In genomic region chr12:83466053-83466452, GRCm38 (mm10) we compare ENCODE assay signal across 18 mouse cellular contexts. TPM values are rescaled to one million over a fixed set of nuclear protein-coding genes. Genes with fewer than 3 reads are reported as not detected.
DNase-seq lines count a peak whose midpoint lies in the region; ATAC-seq lines count a peak whose summit lies in the region.
"Had no signal": no experiment of that assay in that cellular context is flagged by ENCODE, and none has a peak within 500 bp of the region (broad histone marks: within the 10 kb centered on the region; RNA-seq: fewer than 3 reads in every experiment).

No protein-coding gene starts in this region.

- WGBS in heart, embryonic 13.5 days = 73% methylated on average over 4 of the region's 4 CpGs
- WGBS in kidney, embryonic 15.5 days = 44% methylated on average over 4 of the region's 4 CpGs

- peak overlapping the region; percentile 65; the same call in 1 of the 2 replicates for H3K27ac ChIP-seq in heart, embryonic 13.5 days (replicated peaks)
- H3K27ac ChIP-seq in kidney, embryonic 15.5 days = peak overlapping the region; percentile 93
- H3K27ac ChIP-seq: forebrain, embryonic 13.5 days; hindbrain, postnatal 0 days; limb, embryonic 13.5 days; stomach, embryonic 15.5 days had no signal

- H3K9ac ChIP-seq in heart, embryonic 13.5 days = peak overlapping the region; percentile 60
- no peak overlapping the region for H3K9ac ChIP-seq in kidney, embryonic 15.5 days
- H3K9ac ChIP-seq: forebrain, embryonic 13.5 days; limb, embryonic 13.5 days; stomach, embryonic 15.5 days had no signal

- ATAC-seq in heart, embryonic 13.5 days (ENCODE audit: extremely low read depth, insufficient number of reproducible peaks, low FRiP score, low TSS enrichment) = no peak
- ATAC-seq in kidney, embryonic 15.5 days (replicated peaks; ENCODE audit: low FRiP score) = peak; percentile 10; the same call in 1 of the 2 replicates
- ATAC-seq: forebrain, embryonic 13.5 days; hindbrain, postnatal 0 days; midbrain, embryonic 16.5 days had no signal

- H3K36me3 ChIP-seq in heart, embryonic 13.5 days = peaks cover 13% of the 10 kb centered on the region
- H3K36me3 ChIP-seq in kidney, embryonic 15.5 days = no peaks in the 10 kb centered on the region
- H3K36me3 ChIP-seq: limb, embryonic 13.5 days; stomach, embryonic 15.5 days had no signal

- H3K4me1 ChIP-seq in heart, embryonic 13.5 days = peaks cover 38% of the 10 kb centered on the region
- H3K4me1 ChIP-seq in kidney, embryonic 15.5 days = peaks cover 30% of the 10 kb centered on the region
- H3K4me1 ChIP-seq: forebrain, embryonic 13.5 days had no signal

- no peaks in the 10 kb centered on the region for H3K9me3 ChIP-seq in heart, embryonic 13.5 days
- no peaks in the 10 kb centered on the region for H3K9me3 ChIP-seq in kidney, embryonic 15.5 days (replicated peaks)
- H3K9me3 ChIP-seq: forebrain, embryonic 13.5 days; limb, embryonic 13.5 days; stomach, embryonic 15.5 days had no signal

- peak overlapping the region; percentile 19 for H3K4me2 ChIP-seq in heart, embryonic 13.5 days
- peak overlapping the region; percentile 22; the same call in 1 of the 2 replicates for H3K4me2 ChIP-seq in kidney, embryonic 15.5 days
- H3K4me2 ChIP-seq: forebrain, embryonic 13.5 days; limb, embryonic 13.5 days; stomach, embryonic 15.5 days had no signal

- no peaks in the 10 kb centered on the region for H3K27me3 ChIP-seq in heart, embryonic 13.5 days (replicated peaks)
- H3K27me3 ChIP-seq in kidney, embryonic 15.5 days = no peaks in the 10 kb centered on the region
- H3K27me3 ChIP-seq: forebrain, embryonic 13.5 days; limb, embryonic 13.5 days; stomach, embryonic 15.5 days had no signal

- H3K4me3 ChIP-seq in heart, embryonic 13.5 days = no peak overlapping the region
- no peak overlapping the region for H3K4me3 ChIP-seq in kidney, embryonic 15.5 days (replicated peaks)
- H3K4me3 ChIP-seq: forebrain, embryonic 13.5 days; limb, embryonic 13.5 days; stomach, embryonic 15.5 days had no signal

- DNase-seq in heart, adult 18-20 months = no peak
- no peak for DNase-seq in kidney, postnatal 14 days
- peak; percentile 76 for DNase-seq in gonadal fat pad, adult 2 months (ENCODE audit: low read depth)
- DNase-seq in mesoderm, embryonic 11.5 days (ENCODE audit: low read depth, low spot score) = peak; percentile 11
- DNase-seq in frontal cortex, postnatal 14 days (ENCODE audit: low spot score in 2 of 2) = no peak
- DNase-seq: cerebellum, adult 2 months; cerebellum, postnatal 36 days; gastrocnemius, postnatal 25 days; kidney, adult 18-20 months; lung, adult 2 months; thymus, adult 2 months had no signal

RNA-seq across cellular contexts. Expression of gene Dpf3, which starts 21.5 kb away (rescaled TPM):
- polyA plus RNA-seq in heart, embryonic 13.5 days (2015; fragmentation: Nextera tagmentation; extraction: Ambion mirVana) = 18.8 and 23.1 TPM in 2 replicates
- total RNA-seq in heart, adult 18-20 months (2021) = 10 to 100 TPM; 16.2 to 20.3 TPM
- polyA plus RNA-seq in kidney, embryonic 15.5 days (2015; fragmentation: Nextera tagmentation; extraction: Ambion mirVana) = 14.8 and 14.9 TPM in 2 replicates
- 1.8 and 2.1 TPM in 2 replicates for polyA plus RNA-seq in gonadal fat pad, adult 2 months (2012; rRNA removed)

RNA-seq across cellular contexts. Expression of gene Dcaf4, which starts 54.2 kb away (rescaled TPM):
- polyA plus RNA-seq in heart, embryonic 13.5 days (2015; fragmentation: Nextera tagmentation; extraction: Ambion mirVana) = 23.3 TPM in 2 replicates
- 10 to 100 TPM; 12.6 to 12.7 TPM for total RNA-seq in heart, adult 18-20 months (2021)
- 27.6 and 30.8 TPM in 2 replicates for polyA plus RNA-seq in kidney, embryonic 15.5 days (2015; fragmentation: Nextera tagmentation; extraction: Ambion mirVana)
- polyA plus RNA-seq in gonadal fat pad, adult 2 months (2012; rRNA removed) = 33.8 and 44.7 TPM in 2 replicates

Comparison
In these comparisons a context has a peak if more than half of its experiments do, and no peak if none do; other contexts are left out.
1. DNase-seq: peak in gonadal fat pad, adult 2 months (single experiment) and mesoderm, embryonic 11.5 days (single experiment); none in heart, adult 18-20 months (0 of 2), kidney, postnatal 14 days (single experiment) and frontal cortex, postnatal 14 days (0 of 2).